Mouse (Mus musculus) C2C12 (cell line): ENCODE results near the gene Ecel1. TPM values are rescaled to one million over a fixed set of nuclear protein-coding genes. Genes with fewer than 3 reads are reported as not detected.

Experiments used
- H3K27me3 ChIP-seq: one replicate; pipeline ENCODE4 v1.6.1; 2011; ENCODE audit not compliant: control insufficient read depth, insufficient read depth, insufficient read length
- H3K36me3 ChIP-seq: one replicate; pipeline ENCODE4 v1.6.1; 2011; ENCODE audit not compliant: control insufficient read depth, insufficient read depth
- H3K4me3 ChIP-seq: one replicate; pipeline ENCODE4 v1.5.1; 2011; ENCODE audit warnings: mild to moderate bottlenecking, control low read depth; ENCODE audit not compliant: poor library complexity, insufficient read depth, severe bottlenecking
- H3K79me2 ChIP-seq: one replicate; pipeline ENCODE4 v1.6.1; 2011; ENCODE audit not compliant: control insufficient read depth, insufficient read depth
- H3K79me3 ChIP-seq: one replicate; pipeline ENCODE4 v1.6.1; 2011; ENCODE audit warnings: low read depth, control low read depth
- H3ac ChIP-seq: one replicate; pipeline ENCODE3; 2011; ENCODE audit warnings: low read depth; ENCODE audit not compliant: control insufficient read depth, insufficient read length
- CEBPB ChIP-seq: IDR thresholded peaks from one replicate; pipeline ENCODE4 v1.6.1; 2011; ENCODE audit warnings: low read depth, mild to moderate bottlenecking, control low read depth, moderate library complexity
- CTCF ChIP-seq: IDR thresholded peaks from one replicate; pipeline ENCODE4 v1.5.1; 2011; ENCODE audit not compliant: control insufficient read depth, insufficient read depth, insufficient read length
- FOSL1 ChIP-seq: IDR thresholded peaks from one replicate; pipeline ENCODE4 v1.8.0; 2011; ENCODE audit warnings: mild to moderate bottlenecking, low read length; ENCODE audit not compliant: poor library complexity, insufficient read depth, severe bottlenecking
- MAX ChIP-seq: IDR thresholded peaks from one replicate; pipeline ENCODE4 v1.6.1; 2011; ENCODE audit warnings: mild to moderate bottlenecking, control low read depth
- MYOD1 ChIP-seq: IDR thresholded peaks from one replicate; pipeline ENCODE4 v1.6.1; 2011; ENCODE audit warnings: low read depth; ENCODE audit not compliant: control insufficient read depth, insufficient read length
- MYOG ChIP-seq: IDR thresholded peaks from one replicate; pipeline ENCODE4 v1.6.1; 2011; ENCODE audit not compliant: control insufficient read depth, insufficient read length; ENCODE audit errors: extremely low read depth
- USF1 ChIP-seq: IDR thresholded peaks from one replicate; pipeline ENCODE4 v1.6.1; 2011; ENCODE audit warnings: low read depth, mild to moderate bottlenecking, control low read depth, moderate library complexity
- polyA plus RNA-seq: library from polyadenylated mRNA; unstranded; fragments of >200 nt; fragmentation: generic; extraction: Trizol; gene quantifications from one replicate; pipeline ENCODE4 v1.2.1, GENCODE M21; 2012; ENCODE audit warnings: missing spikeins

Ecel1 gene
- polyA plus RNA-seq, 1 experiment = 0.07 TPM

GRCm38 (mm10) chr1:87143141-87143540 lies 13.2 kb downstream of the Ecel1 start:
- TF ChIP-seq CEBPB = no peak

GRCm38 (mm10) chr1:87142456-87142855 lies 13.9 kb downstream of the Ecel1 start:
- Histone ChIP-seq H3K79me2 (no peaks in the 10 kb centered on the region), H3K36me3 (no peaks in the 10 kb centered on the region), H3K79me3 (no peaks in the 10 kb centered on the region), H3K27me3 (no peaks in the 10 kb centered on the region), H3K4me3 (no peak overlapping the region), H3ac (no peak overlapping the region)
- TF ChIP-seq USF1 = no peak
- TF ChIP-seq CTCF = no peak
- peak; percentile 63 for TF ChIP-seq MYOD1

More at GRCm38 (mm10) chr1:87143141-87143540, 13.2 kb downstream of the Ecel1 start:
- H3K4me3 ChIP-seq = no peak overlapping the region
- peaks cover 6% of the 10 kb centered on the region for H3K27me3 ChIP-seq
- no peaks in the 10 kb centered on the region for H3K79me2 ChIP-seq
- no peak overlapping the region for H3ac ChIP-seq
- H3K79me3 ChIP-seq = no peaks in the 10 kb centered on the region
- H3K36me3 ChIP-seq = no peaks in the 10 kb centered on the region

- no peaks in the 10 kb centered on the region for H3K27me3 ChIP-seq
- H3K79me3 ChIP-seq = no peaks in the 10 kb centered on the region
- H3ac ChIP-seq = no peak overlapping the region
- no peak for TF ChIP-seq CTCF
- TF ChIP-seq MYOG = no peak
- TF ChIP-seq CEBPB = no peak
- TF ChIP-seq FOSL1 = no peak
- TF ChIP-seq USF1 = no peak
- TF ChIP-seq MAX = no peak
- no peak for TF ChIP-seq MYOD1
- no peaks in the 10 kb centered on the region for H3K79me2 ChIP-seq
- no peaks in the 10 kb centered on the region for H3K36me3 ChIP-seq
- H3K4me3 ChIP-seq = no peak overlapping the region
These were observed 14.8 kb downstream of the Ecel1 start for GRCm38 (mm10) chr1:87141550-87141949.

GRCm38 (mm10) chr1:87131803-87132202 lies 24.5 kb downstream of the Ecel1 start:
- no peak for TF ChIP-seq CEBPB
- TF ChIP-seq USF1 = no peak
- TF ChIP-seq MYOD1 = no peak
- no peak for TF ChIP-seq MYOG
- TF ChIP-seq MAX = no peak
- TF ChIP-seq FOSL1 = no peak
- TF ChIP-seq CTCF = no peak
- Histone ChIP-seq H3K4me3 (no peak overlapping the region), H3K27me3 (peaks cover 13% of the 10 kb centered on the region), H3K79me3 (no peaks in the 10 kb centered on the region), H3K79me2 (no peaks in the 10 kb centered on the region), H3K36me3 (no peaks in the 10 kb centered on the region), H3ac (no peak overlapping the region)

GRCm38 (mm10) chr1:87127206-87128030 lies 28.9 kb downstream of the Ecel1 start:
- H3K79me3 ChIP-seq = no peaks in the 10 kb centered on the region
- no peak overlapping the region for H3ac ChIP-seq
- H3K79me2 ChIP-seq = no peaks in the 10 kb centered on the region
- H3K36me3 ChIP-seq = no peaks in the 10 kb centered on the region
- H3K4me3 ChIP-seq = no peak overlapping the region
- TF ChIP-seq FOSL1 = no peak
- no peak for TF ChIP-seq MYOG
- no peak for TF ChIP-seq USF1
- no peak for TF ChIP-seq MYOD1
- no peak for TF ChIP-seq CTCF
- TF ChIP-seq MAX = no peak
- no peak for TF ChIP-seq CEBPB
- H3K27me3 ChIP-seq = peaks cover 20% of the 10 kb centered on the region

- peaks cover 20% of the 10 kb centered on the region for H3K27me3 ChIP-seq
- no peaks in the 10 kb centered on the region for H3K79me2 ChIP-seq
- no peak within 1 kb of the TSS for H3ac ChIP-seq
- H3K79me3 ChIP-seq = no peaks in the 10 kb centered on the region
- H3K36me3 ChIP-seq = no peaks in the 10 kb centered on the region
- no peak within 1 kb of the TSS for H3K4me3 ChIP-seq
- TF ChIP-seq FOSL1 (no peak), MYOD1 (no peak), MYOG (no peak), MAX (no peak)
These were observed 31.6 kb downstream of the Ecel1 start, which contains the start of gene Akp3 for GRCm38 (mm10) chr1:87124673-87125072. Akp3 (plus strand) TSS chr1:87124973.
